Mouse (Mus musculus) CH12.LX (cell line): Measurements from ENCODE around the gene Gm43738. TPM values are rescaled to one million over a fixed set of nuclear protein-coding genes. Genes with fewer than 3 reads are reported as not detected.
A peak's percentile ranks its signal among the peaks of the same experiment; 100 is the strongest.

Experiments used
- DNase-seq: peaks from one replicate; pipeline ENCODE4 v3.0.0-alpha.2; 2013; ENCODE audit errors: extremely low read depth
- H3K27ac ChIP-seq: 2 replicates; pipeline ENCODE4 v1.5.1; 2012; ENCODE audit warnings: low read depth, mild to moderate bottlenecking, control low read depth, moderate library complexity; ENCODE audit not compliant: insufficient read depth
- H3K27me3 ChIP-seq: replicated peaks from 2 replicates; pipeline ENCODE3; 2012; ENCODE audit warnings: inconsistent platforms
- H3K36me3 ChIP-seq, 2 experiments: replicated peaks in 1 of 2; 2 replicates each; pipeline versions ENCODE3 to v1.6.1; 2012; ENCODE audit warnings: inconsistent platforms in 1 of 2, low read length in 1 of 2, mild to moderate bottlenecking in 1 of 2, mixed read lengths in 1 of 2, moderate library complexity in 1 of 2; ENCODE audit not compliant: control insufficient read depth in 1 of 2, insufficient read depth in 1 of 2
- H3K4me1 ChIP-seq, 2 experiments: 2 replicates each; pipeline ENCODE4 v1.6.1; 2012; ENCODE audit warnings: inconsistent platforms in 1 of 2, moderate library complexity in 1 of 2; ENCODE audit not compliant: insufficient read depth in 2 of 2, control insufficient read depth in 1 of 2
- H3K4me2 ChIP-seq: 2 replicates; pipeline ENCODE4 v1.6.1; 2012; ENCODE audit warnings: low read depth, mild to moderate bottlenecking, control low read depth; ENCODE audit not compliant: poor library complexity, insufficient read depth, severe bottlenecking
- H3K4me3 ChIP-seq, 3 experiments: fragments of 150-350 bp in 1 of 3; sonication (generic) in 1 of 3; replicated peaks in 1 of 3; 2 replicates each; pipeline versions ENCODE3 to v1.5.1; 2011 to 2012; ENCODE audit warnings: low read depth in 2 of 3, low read length in 2 of 3, mild to moderate bottlenecking in 2 of 3, moderate library complexity in 2 of 3, control low read depth in 1 of 3, improper control_type of control experiment in 1 of 3, inconsistent platforms in 1 of 3, mixed read lengths in 1 of 3; ENCODE audit not compliant: poor library complexity in 1 of 3
- H3K79me2 ChIP-seq: replicated peaks from 2 replicates; pipeline ENCODE4 v1.6.1; 2012; ENCODE audit warnings: mild to moderate bottlenecking, moderate library complexity; ENCODE audit not compliant: control insufficient read depth, poor library complexity, insufficient read depth, severe bottlenecking; ENCODE audit errors: extremely low read depth
- H3K9ac ChIP-seq: 2 replicates; pipeline ENCODE4 v1.6.1; 2012; ENCODE audit warnings: low read depth, mild to moderate bottlenecking, control low read depth, moderate library complexity; ENCODE audit not compliant: insufficient read depth
- H3K9me3 ChIP-seq: replicated peaks from 2 replicates; pipeline ENCODE3; 2012; ENCODE audit warnings: low read length, inconsistent platforms, mixed read lengths
- BHLHE40 ChIP-seq: IDR thresholded peaks from 2 replicates; pipeline ENCODE4 v1.6.1; 2011; ENCODE audit warnings: mild to moderate bottlenecking, low read depth, low read length, improper control_type of control experiment
- CHD1 ChIP-seq: IDR thresholded peaks from 2 replicates; pipeline ENCODE4 v1.6.1; 2012; ENCODE audit warnings: low read depth, low read length, improper control_type of control experiment, inconsistent platforms
- CHD2 ChIP-seq: IDR thresholded peaks from 2 replicates; pipeline ENCODE4 v1.6.1; 2011; ENCODE audit warnings: low read length, improper control_type of control experiment
- E2F4 ChIP-seq: IDR thresholded peaks from 2 replicates; pipeline ENCODE4 v1.6.1; 2011; ENCODE audit warnings: low read depth, low read length, improper control_type of control experiment; ENCODE audit not compliant: insufficient replicate concordance
- GABPA ChIP-seq: IDR thresholded peaks from 2 replicates; pipeline ENCODE4 v1.6.1; 2012; ENCODE audit warnings: low read depth, low read length, improper control_type of control experiment, inconsistent platforms; ENCODE audit not compliant: insufficient replicate concordance
- HCFC1 ChIP-seq: IDR thresholded peaks from 2 replicates; pipeline ENCODE4 v1.6.1; 2012; ENCODE audit warnings: low read depth, mild to moderate bottlenecking, inconsistent platforms, low read length, improper control_type of control experiment
- JUND ChIP-seq: conservative IDR thresholded peaks from 2 replicates; pipeline ENCODE4 v1.6.1; 2011; ENCODE audit warnings: low read depth, low read length, improper control_type of control experiment
- KAT2A ChIP-seq: IDR thresholded peaks from 2 replicates; pipeline ENCODE4 v1.6.1; 2012; ENCODE audit warnings: low read length, improper control_type of control experiment, inconsistent platforms; ENCODE audit not compliant: insufficient replicate concordance
- MAFK ChIP-seq: IDR thresholded peaks from 2 replicates; pipeline ENCODE4 v1.6.1; 2011; ENCODE audit warnings: low read length, improper control_type of control experiment; ENCODE audit not compliant: insufficient replicate concordance
- MAX ChIP-seq: IDR thresholded peaks from 2 replicates; pipeline ENCODE4 v1.6.1; 2011; ENCODE audit warnings: low read length, improper control_type of control experiment
- MEF2A ChIP-seq: IDR thresholded peaks from 2 replicates; pipeline ENCODE4 v1.6.1; 2014; ENCODE audit warnings: low read depth, mild to moderate bottlenecking, inconsistent platforms, low read length, improper control_type of control experiment, borderline replicate concordance
- MXI1 ChIP-seq: IDR thresholded peaks from 2 replicates; pipeline ENCODE4 v1.6.1; 2011; ENCODE audit warnings: mild to moderate bottlenecking, low read depth, low read length, improper control_type of control experiment
- MYC ChIP-seq: IDR thresholded peaks from 2 replicates; pipeline ENCODE4 v1.6.1; 2011; ENCODE audit warnings: low read depth, mild to moderate bottlenecking, improper control_type of control experiment, low read length
- NELFE ChIP-seq: IDR thresholded peaks from 2 replicates; pipeline ENCODE4 v1.6.1; 2011; ENCODE audit warnings: low read depth, low read length, improper control_type of control experiment
- POLR2A ChIP-seq: IDR thresholded peaks from 2 replicates; pipeline ENCODE4 v1.6.1; 2011; ENCODE audit warnings: low read depth, mild to moderate bottlenecking, improper control_type of control experiment, low read length
- POLR2AphosphoS2 ChIP-seq: IDR thresholded peaks from 2 replicates; pipeline ENCODE4 v1.6.1; 2011; ENCODE audit warnings: low read depth, low read length, improper control_type of control experiment
- RAD21 ChIP-seq: IDR thresholded peaks from 2 replicates; pipeline ENCODE4 v1.6.1; 2011; ENCODE audit warnings: low read depth, mild to moderate bottlenecking, low read length, improper control_type of control experiment, moderate library complexity
- SMC3 ChIP-seq: IDR thresholded peaks from 2 replicates; pipeline ENCODE4 v1.6.1; 2011; ENCODE audit warnings: low read depth, low read length, improper control_type of control experiment
- TBP ChIP-seq: conservative IDR thresholded peaks from 2 replicates; pipeline ENCODE4 v1.6.1; 2011; ENCODE audit warnings: low read depth, low read length, improper control_type of control experiment
- TCF12 ChIP-seq: IDR thresholded peaks from 2 replicates; pipeline ENCODE4 v1.6.1; 2014; ENCODE audit warnings: low read depth, mild to moderate bottlenecking, inconsistent platforms, low read length, improper control_type of control experiment
- USF1 ChIP-seq: IDR thresholded peaks from 2 replicates; pipeline ENCODE4 v1.6.1; 2014; ENCODE audit warnings: low read depth, mild to moderate bottlenecking, inconsistent platforms, low read length, improper control_type of control experiment
- USF2 ChIP-seq: conservative IDR thresholded peaks from 2 replicates; pipeline ENCODE4 v1.6.1; 2011; ENCODE audit warnings: low read depth, low read length, improper control_type of control experiment
- ZKSCAN1 ChIP-seq: IDR thresholded peaks from 2 replicates; pipeline ENCODE4 v1.6.1; 2012; ENCODE audit warnings: low read depth, inconsistent platforms, low read length, improper control_type of control experiment, borderline replicate concordance
- ZMIZ1 ChIP-seq: IDR thresholded peaks from 2 replicates; pipeline ENCODE4 v1.6.1; 2012; ENCODE audit warnings: low read depth, mild to moderate bottlenecking, inconsistent platforms, low read length, improper control_type of control experiment
- ZNF384 ChIP-seq: IDR thresholded peaks from 2 replicates; pipeline ENCODE4 v1.6.1; 2012; ENCODE audit warnings: low read depth, low read length, improper control_type of control experiment, inconsistent platforms
- dilution Hi-C: fragments of 300-500 bp; cut with MboI; formaldehyde crosslinking; loops from 2 replicates; pipeline ENCODE4 v1.14.3; 2020; ENCODE audit warnings: low sequenced_read_pairs; ENCODE audit not compliant: extremely low pct_unique_long_range_greater_than_20kb, extremely low pct_ligation_motif_present
- in situ Hi-C: fragments of 300-500 bp; cut with MboI; formaldehyde crosslinking; loops from 3 replicates; pipeline ENCODE4 v1.14.3; 2019; ENCODE audit warnings: low sequenced_read_pairs, low pct_ligation_motif_present, low pct_unique_long_range_greater_than_20kb, mixed read lengths
- polyA plus RNA-seq: library from polyadenylated mRNA; unstranded; fragments of >175 nt; gene quantifications from 2 replicates; pipeline ENCODE4 v1.2.1, GENCODE M21; 2012; ENCODE audit warnings: low read depth; ENCODE audit not compliant: insufficient read length
- total RNA-seq, 2 experiments: library from RNA; depleted of rRNA; stranded (reverse); fragments of 300-350 nt in 1 of 2; fragments of >200 nt in 1 of 2; gene quantifications; 2 replicates each; pipeline ENCODE4 v1.2.3; 2012 to 2014

Gene Gm43738
- total and polyA plus RNA-seq, 3 experiments, result not detected

DNA sequence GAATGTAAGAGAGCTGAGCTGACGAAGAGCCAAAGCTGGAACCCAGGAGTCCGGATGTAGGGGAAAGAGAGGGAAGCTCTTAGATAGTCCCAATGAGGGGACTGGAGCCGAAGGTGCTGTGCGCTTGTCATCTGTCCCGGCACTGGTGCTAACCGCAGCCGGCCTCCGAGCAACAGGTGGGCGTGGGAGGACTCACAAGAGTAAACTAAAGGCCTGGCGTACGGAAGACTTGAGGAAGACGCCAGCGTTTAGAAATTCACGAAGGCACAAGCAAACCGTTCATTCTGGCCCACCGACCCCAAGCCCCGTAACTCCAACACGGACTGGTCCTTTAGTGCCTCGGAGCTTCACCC lies 536 bp upstream of the Gm43738 start:
- Histone ChIP-seq H3K27me3 (no peaks in the 10 kb centered on the region), H3K9ac (peak overlapping the region; percentile 71), H3K79me2 (peaks cover 9% of the 10 kb centered on the region), H3K36me3 (peaks cover 22 to 40% of the 10 kb centered on the region in 2 experiments), H3K4me2 (peak overlapping the region; percentile 67), H3K4me1 (peaks cover 9 to 56% of the 10 kb centered on the region in 2 experiments; a peak in 3 of 4 replicates), H3K9me3 (peaks cover 2% of the 10 kb centered on the region), H3K4me3 (peak overlapping the region; percentile 66 to 94 (median 77)), H3K27ac (no peak overlapping the region)
- TF ChIP-seq NELFE (no peak), GABPA (no peak), POLR2A (no peak), MAFK (no peak), ZKSCAN1 (no peak), USF2 (no peak), USF1 (no peak), RAD21 (no peak), ZNF384 (no peak), MEF2A (no peak), MAX (no peak), JUND (no peak)
- in situ Hi-C loops, result no loop called here
- dilution Hi-C loops, result no loop called here
- peak; percentile 39 for DNase-seq

DNA sequence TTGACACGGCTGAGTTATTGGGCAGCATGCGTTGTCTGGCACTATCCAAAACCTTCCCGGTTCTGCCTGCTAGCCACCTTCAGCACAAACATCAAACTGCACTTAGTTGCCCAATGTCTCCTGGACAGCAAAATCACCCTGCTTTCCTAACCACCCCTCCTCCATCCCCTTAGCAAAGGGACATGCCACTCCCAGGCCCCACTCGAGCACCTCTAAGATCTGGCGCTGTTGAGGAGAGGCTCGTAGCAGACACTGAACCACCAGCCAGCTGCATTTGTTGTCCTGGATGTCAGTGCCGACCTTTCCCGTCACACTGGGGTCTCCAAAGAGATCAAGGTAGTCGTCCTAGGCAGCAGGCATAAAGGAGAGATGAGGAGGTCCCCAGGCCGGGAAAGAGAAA lies 6.9 kb downstream of the Gm43738 start:
- H3K9me3 ChIP-seq, result no peaks in the 10 kb centered on the region
- TF ChIP-seq SMC3, result no peak
- no peak for TF ChIP-seq MAFK
- TF ChIP-seq, all 38 proteins: peak for 0
- Histone ChIP-seq H3K9ac (no peak overlapping the region), H3K36me3 (peaks cover 43 to 62% of the 10 kb centered on the region in 2 experiments), H3K4me1 (peaks cover 6 to 44% of the 10 kb centered on the region in 2 experiments), H3K79me2 (no peaks in the 10 kb centered on the region), H3K4me2 (no peak overlapping the region), H3K27ac (no peak overlapping the region), H3K27me3 (peaks cover 2% of the 10 kb centered on the region), H3K4me3 (no peak overlapping the region)
- DNase-seq, result no peak
- in situ Hi-C loops, result loop anchor here (5.0 kb wide), 1 partner anchor 63 kb away; no protein-coding TSS in a partner anchor
- dilution Hi-C loops, result no loop called here

DNA sequence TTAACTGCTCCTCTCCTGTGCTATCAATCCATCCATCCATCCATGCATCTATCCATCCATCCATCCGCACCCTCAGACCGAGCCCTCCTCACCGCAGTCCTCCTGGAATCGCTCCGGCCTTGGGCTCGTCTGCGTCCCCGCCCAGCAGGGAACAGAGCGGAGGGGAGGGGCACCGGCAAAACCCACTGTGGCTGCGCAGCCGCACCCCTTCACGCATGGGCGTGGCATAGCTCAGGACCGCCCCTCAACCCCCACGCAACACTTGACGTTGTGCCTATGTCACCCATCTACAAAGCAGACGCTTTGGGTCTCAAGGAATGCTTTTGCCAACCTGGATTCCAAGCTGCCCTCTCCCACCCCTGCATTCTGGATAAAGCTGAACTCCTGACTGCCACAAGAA lies 7.7 kb downstream of the Gm43738 start, which contains the start of gene Rusc1:
Rusc1 (minus strand) TSS at position 137 of the 400 bp plus-strand sequence.
- H3K79me2 ChIP-seq, result no peaks in the 10 kb centered on the region
- peaks cover 37 to 53% of the 10 kb centered on the region in 2 experiments for H3K36me3 ChIP-seq
- TF ChIP-seq HCFC1 (no peak), MAFK (no peak), E2F4 (no peak), MEF2A (no peak), RAD21 (no peak), USF2 (no peak), NELFE (no peak), ZNF384 (no peak), MXI1 (no peak), TCF12 (no peak), KAT2A (no peak), CHD1 (no peak), ZKSCAN1 (no peak), CHD2 (no peak), POLR2AphosphoS2 (no peak), MYC (no peak), TBP (no peak), BHLHE40 (no peak), ZMIZ1 (no peak), MAX (no peak)
- H3K9me3 ChIP-seq, result no peaks in the 10 kb centered on the region
- H3K27me3 ChIP-seq, result peaks cover 2% of the 10 kb centered on the region
- DNase-seq, result no peak
- no peak within 1 kb of the TSS for H3K9ac ChIP-seq
- no peak within 1 kb of the TSS for H3K4me3 ChIP-seq
- no peak within 1 kb of the TSS for H3K4me2 ChIP-seq
- dilution Hi-C loops, result no loop called here
- no peak within 1 kb of the TSS for H3K27ac ChIP-seq
- H3K4me1 ChIP-seq, result peaks cover 8 to 45% of the 10 kb centered on the region in 2 experiments
- in situ Hi-C loops, result loop anchor here (5.0 kb wide), 1 partner anchor 64 kb away; no protein-coding TSS in a partner anchor
